Mouse (Mus musculus): ENCODE results near the gene Vwa1. TPM values are rescaled to one million over a fixed set of nuclear protein-coding genes. Genes with fewer than 3 reads are reported as not detected.
A peak's percentile ranks its signal among the peaks of the same experiment; 100 is the strongest.
"Not testable (repeated sequence)": the region's sequence is repeated elsewhere in the genome, so short reads cannot be mapped to it uniquely, and the experiment has no call there.

The Vwa1 gene
- polyA plus RNA-seq, 1 experiment = 32.1 TPM

- Histone ChIP-seq H3K4me1 (ENCODE audit: control insufficient read depth, insufficient read depth, low read length) (peaks cover 3% of the 10 kb centered on the region; the same call in 1 of the 2 replicates), H3K4me3 (ENCODE audit: insufficient read depth, low read length) (no peak overlapping the region), H3K27ac (ENCODE audit: insufficient read depth, low read length) (no peak overlapping the region)
- TF ChIP-seq CTCF (IDR thresholded peaks at IDR 0.05; ENCODE audit: extremely low read depth, insufficient read depth, low read length) (no peak), POLR2A (IDR thresholded peaks at IDR 0.05; ENCODE audit: extremely low read depth, insufficient read depth, low read length) (no peak)
Observed at GRCm38 (mm10) chr4:155802075-155802474, 27.6 kb upstream of the Vwa1 start.

DNA sequence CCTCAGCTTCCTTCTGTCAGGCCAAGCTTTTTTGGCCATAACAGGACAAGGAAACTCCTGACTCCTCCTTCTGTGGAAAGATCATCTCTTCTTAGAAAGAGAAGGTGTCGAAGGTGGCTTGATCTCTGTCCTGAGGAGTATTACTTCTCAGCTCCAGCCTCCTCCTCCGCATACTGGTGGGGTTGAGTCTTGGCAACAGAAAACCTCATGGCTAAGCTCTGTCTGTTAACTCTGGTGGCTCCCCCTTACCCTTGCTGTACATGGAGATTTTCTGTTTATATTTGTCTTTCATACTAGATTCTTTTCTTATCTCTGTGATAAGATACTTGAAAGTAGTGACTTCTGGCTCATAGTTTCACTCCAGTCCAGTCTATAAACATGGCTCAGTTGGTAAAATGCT is 19.2 kb upstream of the Vwa1 start:
- no peak overlapping the region for H3K27ac ChIP-seq (ENCODE audit: insufficient read depth, low read length)
- H3K4me1 ChIP-seq (ENCODE audit: control insufficient read depth, insufficient read depth, low read length) = no peaks in the 10 kb centered on the region
- TF ChIP-seq CTCF (IDR thresholded peaks at IDR 0.05; ENCODE audit: extremely low read depth, insufficient read depth, low read length) (no peak), POLR2A (IDR thresholded peaks at IDR 0.05; ENCODE audit: extremely low read depth, insufficient read depth, low read length) (no peak)
- H3K4me3 ChIP-seq (ENCODE audit: insufficient read depth, low read length) = no peak overlapping the region

DNA sequence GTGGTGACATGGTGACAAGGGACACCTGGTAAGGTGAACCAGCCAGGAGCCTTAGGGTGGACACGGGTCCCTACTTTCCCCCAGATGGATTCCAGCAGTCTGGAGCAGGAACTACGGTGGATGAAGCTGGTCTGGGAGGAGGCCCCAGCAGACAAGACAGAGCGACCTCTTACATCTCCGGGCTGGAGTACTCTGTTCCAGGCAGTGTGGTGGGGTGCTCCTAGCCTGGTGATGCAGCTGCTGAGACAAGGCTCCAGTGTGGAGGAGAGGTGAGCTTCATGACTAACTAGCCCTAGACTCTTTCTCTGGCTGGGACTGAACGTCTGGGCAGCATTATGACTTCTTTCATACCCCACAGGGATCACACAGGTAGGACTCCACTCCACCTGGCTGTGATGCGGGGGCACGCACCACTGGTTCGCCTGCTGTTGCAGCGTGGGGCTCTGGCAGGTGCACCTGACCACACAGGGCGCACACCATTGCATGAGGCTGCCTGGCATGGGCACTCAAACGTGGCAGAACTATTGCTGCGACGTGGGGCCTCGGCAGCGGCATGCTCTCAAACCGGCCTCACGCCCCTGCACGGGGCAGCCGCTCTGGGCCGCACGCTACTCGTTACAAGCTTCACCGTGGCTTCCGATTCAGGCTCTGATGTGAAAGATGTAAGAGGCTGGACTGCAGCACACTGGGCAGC is 16.9 kb upstream of the Vwa1 start:
- no peak overlapping the region for H3K4me3 ChIP-seq (ENCODE audit: insufficient read depth, low read length)
- no peak overlapping the region for H3K27ac ChIP-seq (ENCODE audit: insufficient read depth, low read length)
- no peaks in the 10 kb centered on the region for H3K4me1 ChIP-seq (ENCODE audit: control insufficient read depth, insufficient read depth, low read length)
- TF ChIP-seq POLR2A (IDR thresholded peaks at IDR 0.05; ENCODE audit: extremely low read depth, insufficient read depth, low read length) (no peak), CTCF (IDR thresholded peaks at IDR 0.05; ENCODE audit: extremely low read depth, insufficient read depth, low read length) (no peak)

- TF ChIP-seq POLR2A (IDR thresholded peaks at IDR 0.05; ENCODE audit: extremely low read depth, insufficient read depth, low read length) (no peak), CTCF (IDR thresholded peaks at IDR 0.05; ENCODE audit: extremely low read depth, insufficient read depth, low read length) (no peak)
- Histone ChIP-seq H3K4me3 (ENCODE audit: insufficient read depth, low read length) (no peak overlapping the region), H3K27ac (ENCODE audit: insufficient read depth, low read length) (no peak overlapping the region), H3K4me1 (ENCODE audit: control insufficient read depth, insufficient read depth, low read length) (no peaks in the 10 kb centered on the region)
Observed at GRCm38 (mm10) chr4:155790650-155791161, 16.2 kb upstream of the Vwa1 start.

DNA sequence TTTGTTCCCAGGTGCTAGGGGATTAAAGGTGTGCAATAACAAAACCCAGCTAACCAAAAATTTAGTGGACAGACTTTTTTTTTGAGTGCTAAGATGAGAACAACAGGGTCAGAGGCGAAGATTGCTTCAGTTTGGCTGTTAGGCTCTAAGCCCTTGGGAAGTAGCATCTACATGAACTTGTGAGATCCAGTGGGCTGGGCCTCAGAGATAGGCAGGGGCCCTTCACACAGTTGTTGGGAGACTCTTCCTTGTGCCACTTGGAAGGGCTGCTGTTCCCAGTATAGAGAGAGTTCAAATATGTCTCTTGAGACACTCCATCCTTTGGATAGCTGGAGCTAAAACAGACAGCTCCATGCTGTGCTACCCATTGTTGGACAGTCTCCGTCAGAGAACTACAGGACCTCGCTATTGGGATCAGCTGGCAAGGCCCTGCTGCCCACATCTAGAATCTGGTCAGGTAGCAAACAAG is 15.6 kb upstream of the Vwa1 start, which contains the start of gene Ankrd65:
Ankrd65 (plus strand) TSS at position 419 of the 469 bp plus-strand sequence.
- TF ChIP-seq CTCF (IDR thresholded peaks at IDR 0.05; ENCODE audit: extremely low read depth, insufficient read depth, low read length) (no peak), POLR2A (IDR thresholded peaks at IDR 0.05; ENCODE audit: extremely low read depth, insufficient read depth, low read length) (no peak)
- Histone ChIP-seq H3K27ac (ENCODE audit: insufficient read depth, low read length) (no peak within 1 kb of the TSS), H3K4me3 (ENCODE audit: insufficient read depth, low read length) (no peak within 1 kb of the TSS), H3K4me1 (ENCODE audit: control insufficient read depth, insufficient read depth, low read length) (no peaks in the 10 kb centered on the region)

- H3K4me3 ChIP-seq (ENCODE audit: insufficient read depth, low read length); H3K4me1 ChIP-seq (ENCODE audit: control insufficient read depth, insufficient read depth, low read length); H3K27ac ChIP-seq (ENCODE audit: insufficient read depth, low read length): not testable (repeated sequence)
Observed at GRCm38 (mm10) chr4:155788833-155789232, 14.3 kb upstream of the Vwa1 start.

DNA sequence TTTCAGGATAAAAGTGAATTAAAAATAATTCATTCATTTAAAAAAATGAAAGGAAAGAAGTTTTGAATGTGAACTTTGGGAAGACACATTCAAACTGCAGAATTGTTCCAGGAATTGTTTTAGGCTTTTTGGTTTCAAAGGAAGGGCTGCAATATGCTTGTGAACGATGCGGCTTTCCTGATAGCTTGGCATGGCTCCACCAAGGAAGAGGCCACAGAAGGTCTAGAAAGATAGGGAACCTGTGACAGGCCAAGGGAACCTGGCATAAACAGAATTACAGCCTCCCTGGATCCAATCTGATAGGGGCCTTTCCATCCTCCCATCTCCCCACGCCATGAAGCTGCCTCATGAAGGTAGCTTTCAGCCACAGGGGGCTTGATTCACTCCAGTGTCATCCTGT is 13.8 kb upstream of the Vwa1 start:
- no peak overlapping the region for H3K27ac ChIP-seq (ENCODE audit: insufficient read depth, low read length)
- no peak overlapping the region for H3K4me3 ChIP-seq (ENCODE audit: insufficient read depth, low read length)
- TF ChIP-seq POLR2A (IDR thresholded peaks at IDR 0.05; ENCODE audit: extremely low read depth, insufficient read depth, low read length) = no peak
- TF ChIP-seq CTCF (IDR thresholded peaks at IDR 0.05; ENCODE audit: extremely low read depth, insufficient read depth, low read length) = no peak
- H3K4me1 ChIP-seq (ENCODE audit: control insufficient read depth, insufficient read depth, low read length) = no peaks in the 10 kb centered on the region

- TF ChIP-seq CTCF (IDR thresholded peaks at IDR 0.05; ENCODE audit: extremely low read depth, insufficient read depth, low read length) (no peak), POLR2A (IDR thresholded peaks at IDR 0.05; ENCODE audit: extremely low read depth, insufficient read depth, low read length) (peak; percentile 42; the same call in 1 of the 2 replicates)
- H3K27ac ChIP-seq (ENCODE audit: insufficient read depth, low read length) = peak within 1 kb of the TSS; percentile 95
- no peaks in the 10 kb centered on the region for H3K4me1 ChIP-seq (ENCODE audit: control insufficient read depth, insufficient read depth, low read length)
- H3K4me3 ChIP-seq (ENCODE audit: insufficient read depth, low read length) = peak within 1 kb of the TSS; percentile 57
Observed at GRCm38 (mm10) chr4:155785819-155786218, 11.3 kb upstream of the Vwa1 start, which contains the start of gene Tmem88b. Gene Tmem88b, minus strand, starts transcription at chr4:155785874.

DNA sequence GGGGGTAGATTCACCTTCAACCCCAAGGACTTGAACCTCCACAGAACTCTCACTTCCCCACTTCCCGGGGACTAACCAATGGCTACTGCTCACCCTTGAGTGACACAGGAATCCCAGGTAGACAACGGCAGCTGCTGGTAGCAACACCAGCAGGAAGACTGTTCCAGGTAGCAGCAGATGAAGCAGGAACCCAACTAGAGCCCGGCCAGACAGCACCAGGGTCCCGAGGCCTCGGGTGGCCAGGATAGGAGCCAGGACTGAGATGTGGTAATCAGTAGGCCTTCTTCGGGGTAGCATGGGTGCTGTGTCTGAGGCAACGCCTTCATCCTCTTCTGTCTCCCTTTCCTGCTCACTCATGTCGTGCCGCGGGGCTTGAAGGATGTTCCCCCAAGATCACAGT is 10.7 kb upstream of the Vwa1 start:
- H3K27ac ChIP-seq (ENCODE audit: insufficient read depth, low read length) = peak overlapping the region; percentile 95
- no peak for TF ChIP-seq POLR2A (IDR thresholded peaks at IDR 0.05; ENCODE audit: extremely low read depth, insufficient read depth, low read length)
- TF ChIP-seq CTCF (IDR thresholded peaks at IDR 0.05; ENCODE audit: extremely low read depth, insufficient read depth, low read length) = no peak
- H3K4me3 ChIP-seq (ENCODE audit: insufficient read depth, low read length) = peak overlapping the region; percentile 12
- no peaks in the 10 kb centered on the region for H3K4me1 ChIP-seq (ENCODE audit: control insufficient read depth, insufficient read depth, low read length)

GRCm38 (mm10) chr4:155784081-155784701 is 9.7 kb upstream of the Vwa1 start:
- peak overlapping the region; percentile 82 for H3K27ac ChIP-seq (ENCODE audit: insufficient read depth, low read length)
- TF ChIP-seq POLR2A (IDR thresholded peaks at IDR 0.05; ENCODE audit: extremely low read depth, insufficient read depth, low read length) (0 out of 2 replicates have a peak, but pooled peaks have one; percentile 14), CTCF (IDR thresholded peaks at IDR 0.05; ENCODE audit: extremely low read depth, insufficient read depth, low read length) (peak; percentile 68)
- no peaks in the 10 kb centered on the region for H3K4me1 ChIP-seq (ENCODE audit: control insufficient read depth, insufficient read depth, low read length)
- H3K4me3 ChIP-seq (ENCODE audit: insufficient read depth, low read length) = peak overlapping the region; percentile 57
